Mouse (Mus musculus): ENCODE results near the gene Ddi2. TPM values are rescaled to one million over a fixed set of nuclear protein-coding genes. Genes with fewer than 3 reads are reported as not detected.

The Ddi2 gene
- polyA plus RNA-seq, 1 experiment, result 15.6 TPM

DNA sequence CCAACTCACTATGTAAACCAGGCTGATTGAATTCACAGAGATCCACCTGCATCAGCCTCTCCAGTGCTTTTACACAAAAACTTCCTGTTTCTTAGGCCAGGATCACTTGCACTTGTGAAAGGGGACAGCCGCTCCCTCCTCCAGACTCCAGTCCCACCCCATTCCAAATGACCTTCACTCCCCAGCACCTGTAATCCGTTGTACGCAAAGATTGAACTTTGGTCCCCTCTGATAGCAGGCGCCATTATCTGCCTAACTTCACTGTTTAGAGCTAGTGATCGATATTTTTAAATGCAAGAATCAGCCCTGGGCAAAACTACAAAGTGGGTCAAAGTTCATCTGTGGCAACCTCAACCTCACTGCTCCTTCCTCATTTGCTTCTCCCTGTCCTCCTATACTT is 8.5 kb upstream of the Ddi2 start:
- DNase-seq, result no peak
- Histone ChIP-seq H3K36me3 (ENCODE audit: control insufficient read depth, insufficient read depth, low read length) (no peaks in the 10 kb centered on the region), H3K27ac (ENCODE audit: control insufficient read depth, insufficient read depth, low read length) (no peak overlapping the region), H3K27me3 (ENCODE audit: control insufficient read depth, insufficient read depth, low read length) (no peaks in the 10 kb centered on the region), H3K4me1 (replicated peaks; ENCODE audit: control insufficient read depth, insufficient read depth, low read length) (peaks cover 2% of the 10 kb centered on the region; the same call in 1 of the 2 replicates), H3K4me3 (ENCODE audit: control insufficient read depth, insufficient read depth, low read length) (no peak overlapping the region)
- WGBS, result 84% methylated on average over 5 of the region's 5 CpGs
- TF ChIP-seq CTCF (IDR thresholded peaks at IDR 0.05; ENCODE audit: borderline replicate concordance, control insufficient read depth, extremely low read depth, insufficient read depth, low read length, poor library complexity) (no peak), POLR2A (IDR thresholded peaks at IDR 0.05; ENCODE audit: control insufficient read depth, extremely low read depth, insufficient read depth, low read length, poor library complexity) (no peak)

DNA sequence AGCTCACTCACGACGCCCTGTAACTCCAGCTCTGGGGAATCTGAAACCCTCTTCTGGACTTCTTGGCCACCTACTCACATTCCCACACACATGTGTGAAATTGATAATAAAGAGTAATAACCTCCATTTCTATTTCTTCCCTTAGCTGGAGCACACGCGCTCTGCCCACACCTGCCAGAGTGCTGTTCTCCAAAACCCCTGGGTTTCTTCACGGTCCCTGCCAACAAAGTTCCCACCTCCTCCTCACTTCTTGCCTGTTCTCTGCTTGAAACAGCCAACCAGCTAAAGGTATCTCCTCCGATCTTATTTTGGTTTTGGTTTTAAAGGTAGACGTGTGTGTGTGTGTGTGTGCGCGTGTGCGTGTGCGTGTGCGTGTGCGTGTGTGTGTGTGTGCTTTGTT is 7.2 kb upstream of the Ddi2 start:
- no peak for TF ChIP-seq CTCF (IDR thresholded peaks at IDR 0.05; ENCODE audit: borderline replicate concordance, control insufficient read depth, extremely low read depth, insufficient read depth, low read length, poor library complexity)
- H3K27ac ChIP-seq (ENCODE audit: control insufficient read depth, insufficient read depth, low read length), result no peak overlapping the region
- no peak overlapping the region for H3K4me3 ChIP-seq (ENCODE audit: control insufficient read depth, insufficient read depth, low read length)
- H3K36me3 ChIP-seq (ENCODE audit: control insufficient read depth, insufficient read depth, low read length), result no peaks in the 10 kb centered on the region
- H3K27me3 ChIP-seq (ENCODE audit: control insufficient read depth, insufficient read depth, low read length), result no peaks in the 10 kb centered on the region
- no peak for DNase-seq
- WGBS, result 89% methylated on average over 13 of the region's 13 CpGs
- peaks cover 2% of the 10 kb centered on the region; the same call in 1 of the 2 replicates for H3K4me1 ChIP-seq (replicated peaks; ENCODE audit: control insufficient read depth, insufficient read depth, low read length)

DNA sequence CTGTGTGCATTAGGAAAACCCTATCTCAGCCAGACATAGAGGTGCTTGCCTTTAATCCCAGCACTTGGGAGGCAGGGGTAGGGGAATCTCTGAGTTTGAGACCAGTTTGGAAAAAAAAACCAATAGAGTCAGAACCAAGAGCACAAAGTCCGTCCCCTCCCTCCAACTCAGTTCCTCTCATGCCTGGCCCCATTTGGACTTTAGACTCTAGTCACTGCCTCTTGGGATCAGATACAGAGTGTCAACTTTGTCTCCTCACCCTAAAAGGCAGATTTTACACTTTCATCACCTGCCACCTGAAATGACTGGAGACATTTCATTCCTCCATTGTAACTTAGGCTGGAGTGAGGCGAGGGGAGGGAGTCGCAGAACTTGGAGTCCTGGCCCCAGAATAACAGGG is 6.0 kb upstream of the Ddi2 start:
- Histone ChIP-seq H3K4me3 (ENCODE audit: control insufficient read depth, insufficient read depth, low read length) (no peak overlapping the region), H3K4me1 (replicated peaks; ENCODE audit: control insufficient read depth, insufficient read depth, low read length) (no peaks in the 10 kb centered on the region), H3K27me3 (ENCODE audit: control insufficient read depth, insufficient read depth, low read length) (no peaks in the 10 kb centered on the region), H3K27ac (ENCODE audit: control insufficient read depth, insufficient read depth, low read length) (no peak overlapping the region), H3K36me3 (ENCODE audit: control insufficient read depth, insufficient read depth, low read length) (no peaks in the 10 kb centered on the region)
- TF ChIP-seq POLR2A (IDR thresholded peaks at IDR 0.05; ENCODE audit: control insufficient read depth, extremely low read depth, insufficient read depth, low read length, poor library complexity) (no peak), CTCF (IDR thresholded peaks at IDR 0.05; ENCODE audit: borderline replicate concordance, control insufficient read depth, extremely low read depth, insufficient read depth, low read length, poor library complexity) (no peak)
- no peak for DNase-seq
- 88% methylated on average over 3 of the region's 3 CpGs for WGBS

DNA sequence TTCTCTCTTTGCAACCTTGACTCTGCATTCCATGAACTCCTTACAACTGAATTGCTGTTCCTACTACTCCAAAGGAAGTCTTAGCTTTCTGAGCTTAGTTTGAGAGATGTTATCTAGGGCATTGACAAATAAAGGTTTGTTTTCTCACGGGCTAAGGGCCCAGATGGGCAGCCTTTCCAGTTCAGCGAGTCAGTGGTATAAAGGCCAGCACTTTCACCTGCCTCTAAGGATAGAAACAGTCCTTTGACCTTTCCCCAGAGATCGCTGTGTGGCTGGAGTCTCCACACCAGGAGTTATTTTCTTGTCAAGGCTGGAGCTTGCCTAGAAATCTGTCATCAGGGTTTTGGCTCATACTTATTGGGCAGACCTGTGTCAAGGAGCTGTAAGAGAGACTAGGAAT is 2.5 kb upstream of the Ddi2 start:
- WGBS, result 79% methylated on average over 3 of the region's 3 CpGs
- H3K36me3 ChIP-seq (ENCODE audit: control insufficient read depth, insufficient read depth, low read length), result no peaks in the 10 kb centered on the region
- no peaks in the 10 kb centered on the region for H3K27me3 ChIP-seq (ENCODE audit: control insufficient read depth, insufficient read depth, low read length)
- H3K4me1 ChIP-seq (replicated peaks; ENCODE audit: control insufficient read depth, insufficient read depth, low read length), result peaks cover 10% of the 10 kb centered on the region
- DNase-seq, result no peak
- no peak overlapping the region for H3K27ac ChIP-seq (ENCODE audit: control insufficient read depth, insufficient read depth, low read length)
- TF ChIP-seq CTCF (IDR thresholded peaks at IDR 0.05; ENCODE audit: borderline replicate concordance, control insufficient read depth, extremely low read depth, insufficient read depth, low read length, poor library complexity) (no peak), POLR2A (IDR thresholded peaks at IDR 0.05; ENCODE audit: control insufficient read depth, extremely low read depth, insufficient read depth, low read length, poor library complexity) (no peak)
- no peak overlapping the region for H3K4me3 ChIP-seq (ENCODE audit: control insufficient read depth, insufficient read depth, low read length)

DNA sequence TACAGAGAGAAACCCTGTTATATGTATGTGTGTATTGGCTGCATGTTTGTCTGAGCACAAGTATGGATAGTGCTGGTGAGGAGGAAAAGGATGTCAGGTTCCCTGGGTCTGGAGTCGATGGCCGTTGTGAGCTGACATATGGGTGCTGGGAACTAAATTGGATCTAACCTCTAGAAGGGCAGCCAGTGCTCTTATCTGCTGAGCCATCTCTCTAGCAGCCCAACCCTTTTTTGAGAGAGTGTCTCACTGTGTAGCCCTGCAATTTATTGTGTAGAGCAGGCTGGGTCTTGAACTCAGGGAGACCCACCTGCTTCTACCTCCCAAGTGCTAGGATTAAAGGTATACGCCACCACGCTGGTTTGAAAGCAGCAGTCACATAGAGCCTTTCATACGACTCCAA is 2.1 kb upstream of the Ddi2 start:
- Histone ChIP-seq H3K27me3 (ENCODE audit: control insufficient read depth, insufficient read depth, low read length) (no peaks in the 10 kb centered on the region), H3K27ac (ENCODE audit: control insufficient read depth, insufficient read depth, low read length) (no peak overlapping the region), H3K36me3 (ENCODE audit: control insufficient read depth, insufficient read depth, low read length) (no peaks in the 10 kb centered on the region), H3K4me1 (replicated peaks; ENCODE audit: control insufficient read depth, insufficient read depth, low read length) (peaks cover 10% of the 10 kb centered on the region), H3K4me3 (ENCODE audit: control insufficient read depth, insufficient read depth, low read length) (no peak overlapping the region)
- WGBS, result 90% methylated on average over 5 of the region's 5 CpGs
- no peak for DNase-seq
- TF ChIP-seq CTCF (IDR thresholded peaks at IDR 0.05; ENCODE audit: borderline replicate concordance, control insufficient read depth, extremely low read depth, insufficient read depth, low read length, poor library complexity), result no peak
- TF ChIP-seq POLR2A (IDR thresholded peaks at IDR 0.05; ENCODE audit: control insufficient read depth, extremely low read depth, insufficient read depth, low read length, poor library complexity), result no peak

DNA sequence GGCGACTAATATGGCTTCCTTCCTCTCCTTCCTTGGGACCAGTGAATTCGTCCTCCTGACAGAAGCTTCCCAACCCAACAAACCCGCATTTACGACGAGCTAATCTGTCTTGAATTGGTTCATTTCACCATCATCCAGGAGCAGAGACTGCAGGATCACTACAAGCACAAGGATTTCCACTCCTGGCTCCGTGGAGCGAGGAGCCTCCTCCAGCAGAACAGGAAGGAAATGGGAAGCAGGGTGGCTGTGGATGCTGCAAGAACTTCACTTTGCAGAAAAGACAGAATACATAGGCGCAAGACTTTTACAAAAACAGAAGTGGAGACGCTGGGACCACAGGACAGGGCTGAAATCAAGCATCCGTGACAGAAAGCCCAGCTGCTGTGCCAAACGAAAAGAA is 1.4 kb upstream of the Ddi2 start:
- H3K27ac ChIP-seq (ENCODE audit: control insufficient read depth, insufficient read depth, low read length), result no peak overlapping the region

DNA sequence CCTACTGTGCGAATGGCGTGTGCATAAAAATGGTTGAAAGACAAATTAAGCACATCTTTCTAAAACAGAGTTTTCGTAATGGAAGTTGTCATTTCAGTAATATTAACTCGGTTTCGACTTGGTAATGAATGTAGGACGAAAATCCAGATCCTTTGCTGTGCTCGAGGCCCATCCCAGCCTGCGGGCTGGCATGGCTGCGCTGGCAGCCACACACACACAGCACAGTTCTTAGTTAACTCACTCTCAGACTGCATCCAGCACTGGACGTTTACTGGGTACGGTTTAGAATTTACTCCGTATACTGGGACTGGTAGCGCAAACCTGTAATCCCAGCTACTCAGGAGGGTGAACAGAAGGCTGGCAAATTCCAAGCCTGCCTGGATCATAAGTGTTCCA is 452 bp upstream of the Ddi2 start:
- DNase-seq, result no peak
- TF ChIP-seq POLR2A (IDR thresholded peaks at IDR 0.05; ENCODE audit: control insufficient read depth, extremely low read depth, insufficient read depth, low read length, poor library complexity) (no peak), CTCF (IDR thresholded peaks at IDR 0.05; ENCODE audit: borderline replicate concordance, control insufficient read depth, extremely low read depth, insufficient read depth, low read length, poor library complexity) (no peak)

More for the DNA sequence above, 1.4 kb upstream of the Ddi2 start:
- no peak for TF ChIP-seq CTCF (IDR thresholded peaks at IDR 0.05; ENCODE audit: borderline replicate concordance, control insufficient read depth, extremely low read depth, insufficient read depth, low read length, poor library complexity)
- TF ChIP-seq POLR2A (IDR thresholded peaks at IDR 0.05; ENCODE audit: control insufficient read depth, extremely low read depth, insufficient read depth, low read length, poor library complexity), result no peak
- Histone ChIP-seq H3K36me3 (ENCODE audit: control insufficient read depth, insufficient read depth, low read length) (no peaks in the 10 kb centered on the region), H3K4me1 (replicated peaks; ENCODE audit: control insufficient read depth, insufficient read depth, low read length) (peaks cover 10% of the 10 kb centered on the region), H3K27me3 (ENCODE audit: control insufficient read depth, insufficient read depth, low read length) (no peaks in the 10 kb centered on the region), H3K4me3 (ENCODE audit: control insufficient read depth, insufficient read depth, low read length) (no peak overlapping the region)
- DNase-seq, result no peak
- WGBS, result 60% methylated on average over 11 of the region's 11 CpGs

More for the DNA sequence above, 452 bp upstream of the Ddi2 start:
- WGBS, result 11% methylated on average over 13 of the region's 13 CpGs
- H3K27me3 ChIP-seq (ENCODE audit: control insufficient read depth, insufficient read depth, low read length), result no peaks in the 10 kb centered on the region
- H3K36me3 ChIP-seq (ENCODE audit: control insufficient read depth, insufficient read depth, low read length), result no peaks in the 10 kb centered on the region
- H3K27ac ChIP-seq (ENCODE audit: control insufficient read depth, insufficient read depth, low read length), result no peak overlapping the region
- H3K4me3 ChIP-seq (ENCODE audit: control insufficient read depth, insufficient read depth, low read length), result peak overlapping the region; percentile 30
- H3K4me1 ChIP-seq (replicated peaks; ENCODE audit: control insufficient read depth, insufficient read depth, low read length), result peaks cover 10% of the 10 kb centered on the region
